Mouse (Mus musculus): ENCODE data around the gene Trim14. TPM values are rescaled to one million over a fixed set of nuclear protein-coding genes. Genes with fewer than 3 reads are reported as not detected.

The Trim14 gene
- polyA plus RNA-seq, 1 experiment from 2014 or later = 2.2 TPM

Other genes with a start within 250 kb of the Trim14 start
- gene Foxe1, start 192.5 kb downstream of the Trim14 start, polyA plus RNA-seq (2014; fragmentation: Nextera tagmentation; extraction: Ambion mirVana) = not detected in 2 replicates
- gene Trmo, start 146.7 kb downstream of the Trim14 start, polyA plus RNA-seq (2014; fragmentation: Nextera tagmentation; extraction: Ambion mirVana) = 8.6 and 9.7 TPM in 2 replicates
- 0.27 TPM in 1 of 2 replicates, not detected in the other for gene Hemgn, start 122.6 kb downstream of the Trim14 start, polyA plus RNA-seq (2014; fragmentation: Nextera tagmentation; extraction: Ambion mirVana)
- gene Anp32b, start 85.2 kb downstream of the Trim14 start, polyA plus RNA-seq (2014; fragmentation: Nextera tagmentation; extraction: Ambion mirVana) = 63.2 and 68.3 TPM in 2 replicates
- 59.7 and 60.3 TPM in 2 replicates for gene Nans, start 46.9 kb downstream of the Trim14 start, polyA plus RNA-seq (2014; fragmentation: Nextera tagmentation; extraction: Ambion mirVana)
- 7.0 and 8.1 TPM in 2 replicates for gene Coro2a, start 66.1 kb upstream of the Trim14 start, polyA plus RNA-seq (2014; fragmentation: Nextera tagmentation; extraction: Ambion mirVana)
- gene Tbc1d2, start 114.1 kb upstream of the Trim14 start, polyA plus RNA-seq (2014; fragmentation: Nextera tagmentation; extraction: Ambion mirVana) = 0.99 and 1.4 TPM in 2 replicates